Mouse (Mus musculus) erythroblast, embryonic 14.5 days (primary cell): ENCODE results near the gene Krtap19-3. TPM values are rescaled to one million over a fixed set of nuclear protein-coding genes. Genes with fewer than 3 reads are reported as not detected.

ENCODE experiments used
- H3K27me3 ChIP-seq: 2 replicates; pipeline ENCODE4 v1.6.1; 2012; ENCODE audit warnings: inconsistent platforms; ENCODE audit not compliant: control insufficient read depth
- H3K36me3 ChIP-seq: 2 replicates; pipeline ENCODE4 v1.6.1; 2012; ENCODE audit warnings: mild to moderate bottlenecking, inconsistent platforms; ENCODE audit not compliant: control insufficient read depth
- H3K4me1 ChIP-seq: 2 replicates; pipeline ENCODE4 v1.6.1; 2012; ENCODE audit warnings: inconsistent platforms; ENCODE audit not compliant: control insufficient read depth
- H3K4me3 ChIP-seq: replicated peaks from 2 replicates; pipeline ENCODE3; 2012; ENCODE audit warnings: moderate library complexity, mild to moderate bottlenecking, inconsistent platforms
- H3K9me3 ChIP-seq: 2 replicates; pipeline ENCODE4 v1.6.1; 2012; ENCODE audit warnings: low read length, inconsistent platforms, mixed read lengths; ENCODE audit not compliant: control insufficient read depth
- GATA1 ChIP-seq: IDR thresholded peaks from 2 replicates; pipeline ENCODE4 v1.6.1; 2012; ENCODE audit warnings: low read length, inconsistent platforms, mixed read lengths
- TAL1 ChIP-seq: IDR thresholded peaks from 3 replicates; pipeline ENCODE4 v1.6.1; 2012; ENCODE audit warnings: low read length, inconsistent platforms, mixed read lengths
- polyA plus RNA-seq: library from polyadenylated mRNA; stranded (reverse); fragments of >175 nt; gene quantifications from 2 replicates; pipeline ENCODE4 v1.2.3, GENCODE M21; 2012

The Krtap19-3 gene
- not detected in 2 replicates for polyA plus RNA-seq

DNA sequence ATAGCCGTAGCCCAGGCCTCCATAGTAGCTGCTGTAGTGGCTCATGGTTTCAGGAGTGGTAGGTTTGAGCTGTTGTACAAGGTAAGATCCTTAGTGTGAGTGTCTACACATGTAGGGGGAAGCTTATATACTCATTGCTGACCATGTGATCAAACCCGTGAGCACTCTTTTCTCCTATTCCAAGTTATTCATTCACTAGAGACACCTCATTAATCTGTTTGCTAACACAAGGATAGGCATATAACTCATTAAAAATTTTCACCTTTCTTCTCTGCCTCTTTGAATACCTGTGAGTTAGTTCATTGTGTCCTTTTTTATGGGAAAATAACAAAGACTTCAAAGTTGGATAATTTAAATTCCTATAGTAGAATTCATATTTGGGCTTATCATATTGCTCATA, at the start of gene Krtap19-3:
Krtap19-3 (minus strand) TSS at position 101 of the 400 bp plus-strand sequence.
- H3K9me3 ChIP-seq, result no peaks in the 10 kb centered on the region
- no peak for TF ChIP-seq TAL1
- no peaks in the 10 kb centered on the region for H3K27me3 ChIP-seq
- H3K36me3 ChIP-seq, result no peaks in the 10 kb centered on the region
- H3K4me3 ChIP-seq, result no peak within 1 kb of the TSS
- no peaks in the 10 kb centered on the region for H3K4me1 ChIP-seq

- Histone ChIP-seq H3K4me1 (no peaks in the 10 kb centered on the region), H3K4me3 (no peak within 1 kb of the TSS), H3K9me3 (peaks cover 16% of the 10 kb centered on the region), H3K36me3 (no peaks in the 10 kb centered on the region), H3K27me3 (no peaks in the 10 kb centered on the region)
- no peak for TF ChIP-seq GATA1
Measured at GRCm38 (mm10) chr16:88896357-88896756, 18.5 kb upstream of the Krtap19-3 start, which contains the start of gene Krtap19-5. TSS of gene Krtap19-5 (minus strand) at chr16:88896457.

DNA sequence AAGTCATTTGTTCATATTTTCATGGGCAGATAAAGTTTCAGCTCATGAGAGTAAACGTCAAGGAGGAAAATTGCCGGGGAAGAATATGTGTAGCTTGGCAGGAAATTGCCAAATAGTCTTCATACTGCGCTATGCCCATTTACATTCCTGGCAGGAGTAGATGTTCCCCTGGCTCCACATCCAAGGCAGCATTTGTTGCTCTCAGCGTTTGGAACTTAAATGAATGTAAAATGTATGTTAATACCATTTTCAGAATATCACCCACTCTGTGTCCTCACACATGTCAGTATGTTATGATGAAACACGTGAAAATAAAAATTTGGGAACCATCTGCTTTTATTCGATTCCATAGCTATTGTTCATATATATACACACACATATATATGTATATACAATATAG, 9.0 kb upstream of the Krtap19-3 start:
- Histone ChIP-seq H3K4me3 (no peak overlapping the region), H3K36me3 (no peaks in the 10 kb centered on the region), H3K9me3 (peaks cover 5% of the 10 kb centered on the region), H3K27me3 (no peaks in the 10 kb centered on the region), H3K4me1 (no peaks in the 10 kb centered on the region)
- TF ChIP-seq TAL1 (no peak), GATA1 (no peak)

GRCm38 (mm10) chr16:88884989-88885388, 7.2 kb upstream of the Krtap19-3 start, which contains the start of gene Krtap19-4:
TSS of gene Krtap19-4 (minus strand) at chr16:88885089.
- H3K9me3 ChIP-seq, result peaks cover 5% of the 10 kb centered on the region
- H3K4me3 ChIP-seq, result no peak within 1 kb of the TSS
- TF ChIP-seq GATA1, result no peak
- no peak for TF ChIP-seq TAL1
- H3K27me3 ChIP-seq, result no peaks in the 10 kb centered on the region
- no peaks in the 10 kb centered on the region for H3K36me3 ChIP-seq
- H3K4me1 ChIP-seq, result no peaks in the 10 kb centered on the region

GRCm38 (mm10) chr16:88874169-88874568, 3.7 kb downstream of the Krtap19-3 start, which contains the start of gene Krtap19-2:
TSS of gene Krtap19-2 (minus strand) at chr16:88874269.
- H3K4me1 ChIP-seq, result no peaks in the 10 kb centered on the region
- no peak within 1 kb of the TSS for H3K4me3 ChIP-seq
- no peaks in the 10 kb centered on the region for H3K36me3 ChIP-seq
- H3K27me3 ChIP-seq, result no peaks in the 10 kb centered on the region
- TF ChIP-seq GATA1 (no peak), TAL1 (no peak)
- no peaks in the 10 kb centered on the region for H3K9me3 ChIP-seq

- Histone ChIP-seq H3K36me3 (no peaks in the 10 kb centered on the region), H3K9me3 (no peaks in the 10 kb centered on the region; the same call in 1 of the 2 replicates), H3K4me3 (no peak within 1 kb of the TSS), H3K27me3 (no peaks in the 10 kb centered on the region), H3K4me1 (no peaks in the 10 kb centered on the region)
- no peak for TF ChIP-seq TAL1
- no peak for TF ChIP-seq GATA1
Measured at GRCm38 (mm10) chr16:88869311-88869710, 8.5 kb downstream of the Krtap19-3 start, which contains the start of gene Krtap19-1. TSS of gene Krtap19-1 (minus strand) at chr16:88869411.

GRCm38 (mm10) chr16:88864887-88865407, 12.9 kb downstream of the Krtap19-3 start:
- Histone ChIP-seq H3K36me3 (no peaks in the 10 kb centered on the region), H3K4me1 (no peaks in the 10 kb centered on the region), H3K9me3 (peaks cover 3% of the 10 kb centered on the region), H3K27me3 (no peaks in the 10 kb centered on the region), H3K4me3 (no peak overlapping the region)
- TF ChIP-seq GATA1, result no peak
- TF ChIP-seq TAL1, result no peak

DNA sequence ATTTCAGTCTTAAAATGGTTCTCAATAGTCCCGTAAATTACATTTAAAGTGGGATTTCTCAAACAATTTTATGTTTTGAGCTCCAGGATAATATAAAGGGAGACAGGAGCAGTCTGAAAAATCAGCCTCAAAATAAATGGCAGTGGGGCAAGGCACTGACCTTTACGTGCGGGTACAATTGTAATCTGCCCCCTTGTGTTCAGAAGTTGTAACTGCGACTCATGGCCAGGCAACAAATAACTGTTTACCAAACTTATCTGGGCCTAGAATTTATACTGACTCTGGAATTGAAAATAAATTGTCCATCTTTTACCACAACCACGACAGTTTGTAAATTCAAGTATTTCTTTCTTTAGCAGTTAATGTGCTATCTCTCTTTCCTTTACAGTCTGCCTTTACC, 26.4 kb downstream of the Krtap19-3 start:
- Histone ChIP-seq H3K4me1 (no peaks in the 10 kb centered on the region), H3K27me3 (no peaks in the 10 kb centered on the region), H3K9me3 (peaks cover under 1% of the 10 kb centered on the region; the same call in 1 of the 2 replicates), H3K4me3 (no peak overlapping the region), H3K36me3 (no peaks in the 10 kb centered on the region)
- TF ChIP-seq GATA1 (no peak), TAL1 (no peak)

- H3K36me3 ChIP-seq, result no peaks in the 10 kb centered on the region
- peaks cover 4% of the 10 kb centered on the region; the same call in 1 of the 2 replicates for H3K9me3 ChIP-seq
- TF ChIP-seq GATA1 (no peak), TAL1 (no peak)
- H3K4me1 ChIP-seq, result no peaks in the 10 kb centered on the region
- H3K27me3 ChIP-seq, result no peaks in the 10 kb centered on the region
- no peak overlapping the region for H3K4me3 ChIP-seq
Measured at GRCm38 (mm10) chr16:88848558-88848957, 29.3 kb downstream of the Krtap19-3 start.

DNA sequence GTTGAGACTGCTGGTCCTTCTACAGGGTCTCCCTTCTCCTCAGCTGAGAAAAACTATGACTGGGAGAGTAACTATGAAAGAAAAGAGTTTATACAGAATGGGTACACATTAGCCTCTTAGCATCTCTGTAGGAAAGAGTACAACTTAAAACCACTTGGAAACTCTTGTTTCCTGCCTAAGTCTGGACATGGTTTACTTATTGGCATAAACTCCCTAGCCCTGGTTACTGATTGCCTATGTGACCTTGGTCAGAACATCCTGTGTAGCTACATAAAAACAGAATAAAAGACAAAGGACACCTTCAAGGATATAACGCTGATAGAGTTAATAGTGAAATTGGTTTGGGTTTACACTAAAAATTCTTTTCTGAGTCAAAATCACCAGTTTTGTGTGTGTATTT, 30.5 kb downstream of the Krtap19-3 start:
- no peak for TF ChIP-seq GATA1
- no peak for TF ChIP-seq TAL1
- no peaks in the 10 kb centered on the region for H3K36me3 ChIP-seq
- H3K27me3 ChIP-seq, result no peaks in the 10 kb centered on the region
- no peak overlapping the region for H3K4me3 ChIP-seq
- peaks cover 7% of the 10 kb centered on the region; the same call in 1 of the 2 replicates for H3K9me3 ChIP-seq
- H3K4me1 ChIP-seq, result no peaks in the 10 kb centered on the region

Other genes starting within 250 kb of the Krtap19-3 start
- gene Krtap26-1, start 230.2 kb downstream of the Krtap19-3 start, polyA plus RNA-seq, result not detected in 2 replicates
- not detected in 2 replicates for gene Krtap27-1, start 206.4 kb downstream of the Krtap19-3 start, polyA plus RNA-seq
- not detected in 2 replicates for gene 2310061N02Rik, start 170.1 kb downstream of the Krtap19-3 start, polyA plus RNA-seq
- not detected in 2 replicates for gene Krtap13-1, start 149.2 kb downstream of the Krtap19-3 start, polyA plus RNA-seq
- gene Krtap13, start 126.4 kb downstream of the Krtap19-3 start, polyA plus RNA-seq, result not detected in 2 replicates
- gene 2310034C09Rik, start 119.2 kb downstream of the Krtap19-3 start, polyA plus RNA-seq, result not detected in 2 replicates
- not detected in 2 replicates for gene 2310057N15Rik, start 103.8 kb downstream of the Krtap19-3 start, polyA plus RNA-seq
- not detected in 2 replicates for gene Gm5965, start 100.1 kb downstream of the Krtap19-3 start, polyA plus RNA-seq
- 0.07 TPM in 1 of 2 replicates, not detected in the other for gene Gm20741, start 65.8 kb downstream of the Krtap19-3 start, polyA plus RNA-seq
- gene Krtap15, start 57.8 kb downstream of the Krtap19-3 start, polyA plus RNA-seq, result not detected in 2 replicates
- not detected in 2 replicates for gene Krtap14, start 51.9 kb downstream of the Krtap19-3 start, polyA plus RNA-seq
- gene Krtap19-1, start 8.6 kb downstream of the Krtap19-3 start, polyA plus RNA-seq, result not detected in 2 replicates
- gene Krtap19-2, start 3.8 kb downstream of the Krtap19-3 start, polyA plus RNA-seq, result not detected in 2 replicates
- not detected in 2 replicates for gene Krtap19-4, start 7.1 kb upstream of the Krtap19-3 start, polyA plus RNA-seq
- not detected in 2 replicates for gene Krtap19-5, start 18.4 kb upstream of the Krtap19-3 start, polyA plus RNA-seq
- gene Krtap19-9b, start 54.2 kb upstream of the Krtap19-3 start, polyA plus RNA-seq, result not detected in 2 replicates
- not detected in 2 replicates for gene Krtap16-3, start 84.8 kb upstream of the Krtap19-3 start, polyA plus RNA-seq
- gene Krtap22-2, start 132.7 kb upstream of the Krtap19-3 start, polyA plus RNA-seq, result not detected in 2 replicates
- gene Gm10229, start 137.2 kb upstream of the Krtap19-3 start, polyA plus RNA-seq, result not detected in 2 replicates
- gene Krtap6-1, start 153.7 kb upstream of the Krtap19-3 start, polyA plus RNA-seq, result not detected in 2 replicates
- gene Gm10228, start 163.4 kb upstream of the Krtap19-3 start, polyA plus RNA-seq, result not detected in 2 replicates
- not detected in 2 replicates for gene Krtap6-5, start 169.8 kb upstream of the Krtap19-3 start, polyA plus RNA-seq
- gene 1110025L11Rik, start 186.0 kb upstream of the Krtap19-3 start, polyA plus RNA-seq, result not detected in 2 replicates
- not detected in 2 replicates for gene Krtap6-3, start 206.0 kb upstream of the Krtap19-3 start, polyA plus RNA-seq